Mouse (Mus musculus) midbrain, embryonic 16.5 days (tissue): ENCODE measurements around the gene Lamp1. TPM values are rescaled to one million over a fixed set of nuclear protein-coding genes. Genes with fewer than 3 reads are reported as not detected.

Experiments used
- ATAC-seq: fragments of 200-750 bp; cut with Nextera tagmentation; 2 replicates; pipeline ENCODE4 v1.8.0; 2017; ENCODE audit warnings: moderate TSS enrichment
- H3K27ac ChIP-seq: fragments of 300-500 bp; sonication (generic); 2 replicates; pipeline ENCODE4 v1.5.1; 2014; ENCODE audit warnings: mild to moderate bottlenecking, low read length, mixed read lengths
- H3K27me3 ChIP-seq: fragments of 300-500 bp; sonication (generic); 2 replicates; pipeline ENCODE4 v1.6.1; 2014; ENCODE audit warnings: low read depth, low read length, mixed read lengths; ENCODE audit not compliant: control insufficient read depth, insufficient read depth
- H3K36me3 ChIP-seq: fragments of 300-500 bp; sonication (generic); 2 replicates; pipeline ENCODE4 v1.6.1; 2014; ENCODE audit warnings: mild to moderate bottlenecking, low read length, moderate library complexity, mixed read lengths; ENCODE audit not compliant: control insufficient read depth, insufficient read depth
- H3K4me1 ChIP-seq: fragments of 300-500 bp; sonication (generic); 2 replicates; pipeline ENCODE4 v1.6.1; 2014; ENCODE audit warnings: mild to moderate bottlenecking, low read length, mixed read lengths; ENCODE audit not compliant: control insufficient read depth, insufficient read depth
- H3K4me2 ChIP-seq: fragments of 300-500 bp; sonication (generic); 2 replicates; pipeline ENCODE4 v1.6.1; 2014; ENCODE audit warnings: mild to moderate bottlenecking, low read length, mixed read lengths
- H3K4me3 ChIP-seq: fragments of 300-500 bp; sonication (generic); 2 replicates; pipeline ENCODE4 v1.5.1; 2014; ENCODE audit warnings: low read depth, mild to moderate bottlenecking, low read length, moderate library complexity, mixed read lengths
- H3K9ac ChIP-seq: fragments of 300-500 bp; sonication (generic); 2 replicates; pipeline ENCODE4 v1.6.1; 2014; ENCODE audit warnings: low read depth, low read length, mixed read lengths
- H3K9me3 ChIP-seq: fragments of 300-500 bp; sonication (generic); replicated peaks from 2 replicates; pipeline ENCODE4 v1.6.1; 2014; ENCODE audit warnings: mild to moderate bottlenecking, low read length, mixed read lengths; ENCODE audit not compliant: control insufficient read depth, poor library complexity, severe bottlenecking
- WGBS: fragments of 180-500 bp; shearing (Covaris S2); extraction: QIAGEN DNeasy Blood & Tissue Kit; methylation state at CpG from one replicate; pipeline ENCODE4 v1.1.7; 2014; 5-methylcytosine and 5-hydroxymethylcytosine counted together
- polyA plus RNA-seq: library from polyadenylated mRNA; unstranded; fragments of >200 nt; fragmentation: Nextera tagmentation; extraction: Ambion mirVana; gene quantifications from 2 replicates; pipeline ENCODE4 v1.2.1, GENCODE M21; 2015

Lamp1 gene
- polyA plus RNA-seq, 1 experiment from 2014 or later: 294 TPM

DNA sequence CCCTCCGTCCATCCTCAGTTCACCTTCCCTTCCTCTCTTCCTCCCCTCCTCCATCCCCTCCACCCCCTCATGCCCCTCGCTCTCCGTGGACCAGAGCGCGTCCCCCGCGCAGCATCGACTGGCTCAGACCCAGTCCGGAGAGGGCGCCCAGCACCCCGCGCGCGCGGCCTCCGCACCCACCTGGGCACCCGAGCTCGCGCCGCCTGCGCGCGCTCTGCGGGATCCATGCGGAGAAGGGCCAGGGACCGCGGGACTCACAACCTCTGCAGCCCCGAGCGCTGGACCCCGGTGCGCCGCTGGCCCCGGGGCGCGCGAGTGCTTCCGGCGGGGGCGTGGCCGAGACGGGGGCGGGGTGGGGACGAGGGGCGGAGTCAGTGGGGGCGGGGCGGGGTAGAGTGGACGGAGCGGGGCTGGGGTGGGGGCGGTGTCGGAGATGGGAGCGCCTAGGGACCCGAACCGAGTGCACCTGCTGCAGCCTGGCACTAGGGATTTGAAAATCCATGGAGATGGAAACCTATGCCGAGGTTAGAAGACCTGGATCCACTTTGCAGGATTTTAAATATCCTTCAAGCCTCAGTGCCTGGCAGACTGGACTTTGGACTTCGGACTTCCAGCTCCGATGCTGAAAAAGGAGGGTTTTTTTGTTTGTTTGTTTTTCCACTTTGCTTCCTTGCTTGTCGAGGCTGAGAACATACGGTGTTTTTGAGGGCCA lies 41.5 kb downstream of the Lamp1 start, which contains the start of gene Grtp1:
TSS of gene Grtp1 (minus strand) at position 320 of the 712 bp plus-strand sequence.
- Histone ChIP-seq H3K27me3 (peaks cover 18% of the 10 kb centered on the region), H3K4me3 (peak within 1 kb of the TSS; percentile 91), H3K9ac (peak within 1 kb of the TSS; percentile 82), H3K9me3 (no peaks in the 10 kb centered on the region), H3K27ac (no peak within 1 kb of the TSS), H3K4me2 (peak within 1 kb of the TSS; percentile 93), H3K36me3 (no peaks in the 10 kb centered on the region), H3K4me1 (peaks cover 13% of the 10 kb centered on the region)
- ATAC-seq: peak; percentile 71
- under 1% methylated on average over 47 of the region's 58 CpGs for WGBS

DNA sequence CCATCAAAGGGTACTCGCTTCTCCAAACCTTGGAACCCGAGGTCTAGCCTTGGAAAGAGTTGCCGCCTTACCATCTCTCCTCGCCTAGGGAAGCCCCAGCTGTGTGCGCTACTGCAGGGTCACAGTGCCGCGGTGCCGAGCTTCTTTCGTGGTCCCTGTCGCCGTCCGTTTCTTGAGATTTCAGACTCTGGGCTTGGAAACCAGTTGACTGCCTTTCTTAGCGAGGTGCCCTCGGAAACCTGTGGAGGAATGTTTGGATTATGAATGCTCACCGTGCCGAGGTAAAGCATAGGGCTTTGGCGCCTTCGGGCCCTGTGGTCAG lies 42.0 kb downstream of the Lamp1 start:
- H3K4me1 ChIP-seq: peaks cover 13% of the 10 kb centered on the region
- peak overlapping the region; percentile 82 for H3K9ac ChIP-seq
- H3K27me3 ChIP-seq: peaks cover 18% of the 10 kb centered on the region
- under 1% methylated on average over 18 of the region's 18 CpGs for WGBS
- H3K27ac ChIP-seq: no peak overlapping the region
- peak overlapping the region; percentile 91 for H3K4me3 ChIP-seq
- peak overlapping the region; percentile 93 for H3K4me2 ChIP-seq
- no peak for ATAC-seq
- no peaks in the 10 kb centered on the region for H3K9me3 ChIP-seq
- H3K36me3 ChIP-seq: no peaks in the 10 kb centered on the region

DNA sequence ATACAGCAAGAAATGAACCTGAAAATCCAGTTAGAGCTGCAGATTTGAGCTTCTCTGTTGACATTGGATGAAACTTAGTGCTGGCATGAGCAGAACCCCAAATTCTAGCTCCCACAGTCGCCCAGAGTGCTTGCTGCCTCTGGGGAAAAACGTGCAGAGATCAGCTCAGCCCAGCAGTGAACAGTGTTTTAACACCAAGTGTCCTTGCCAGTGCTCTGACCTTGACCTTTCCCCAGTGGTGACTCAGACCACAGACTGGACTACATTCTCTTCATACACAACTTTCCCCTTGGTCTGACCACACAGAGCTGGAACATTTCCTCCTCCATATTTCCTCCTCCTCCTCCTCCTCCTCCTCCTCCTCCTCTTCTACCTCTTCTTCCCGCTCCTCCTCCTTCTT lies 43.1 kb downstream of the Lamp1 start:
- no peak overlapping the region for H3K4me2 ChIP-seq
- H3K27me3 ChIP-seq: peaks cover 18% of the 10 kb centered on the region
- no peak overlapping the region for H3K9ac ChIP-seq
- H3K9me3 ChIP-seq: no peaks in the 10 kb centered on the region
- H3K4me1 ChIP-seq: peaks cover 13% of the 10 kb centered on the region
- no peak overlapping the region for H3K27ac ChIP-seq
- no peaks in the 10 kb centered on the region for H3K36me3 ChIP-seq
- no peak overlapping the region for H3K4me3 ChIP-seq
- ATAC-seq: no peak
- WGBS: 57% methylated on average over 3 of the region's 3 CpGs

DNA sequence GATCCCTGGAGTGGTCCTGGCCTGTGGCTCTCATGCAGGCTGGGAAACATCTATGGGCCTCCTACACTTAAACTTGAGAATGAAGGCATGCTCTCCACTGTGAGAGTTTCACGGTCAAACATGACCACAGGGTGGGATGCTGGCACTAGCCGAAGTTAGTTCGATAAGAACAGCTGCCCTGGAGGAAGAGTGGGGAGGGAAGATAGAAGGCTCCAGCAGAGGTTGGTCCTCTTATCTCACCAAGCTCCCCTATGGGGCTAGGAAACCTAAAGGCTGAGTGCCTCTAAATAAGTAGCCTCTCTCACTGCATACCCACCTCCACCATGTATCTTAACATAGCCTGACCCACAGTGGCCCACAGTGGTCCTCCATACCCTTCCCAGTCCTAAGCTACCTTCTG lies 43.8 kb downstream of the Lamp1 start:
- Histone ChIP-seq H3K4me3 (no peak overlapping the region), H3K9me3 (no peaks in the 10 kb centered on the region), H3K27me3 (peaks cover 18% of the 10 kb centered on the region), H3K4me1 (peaks cover 13% of the 10 kb centered on the region), H3K36me3 (no peaks in the 10 kb centered on the region), H3K9ac (no peak overlapping the region), H3K4me2 (no peak overlapping the region), H3K27ac (no peak overlapping the region)
- no peak for ATAC-seq
- 85% methylated on average over 3 of the region's 3 CpGs for WGBS

DNA sequence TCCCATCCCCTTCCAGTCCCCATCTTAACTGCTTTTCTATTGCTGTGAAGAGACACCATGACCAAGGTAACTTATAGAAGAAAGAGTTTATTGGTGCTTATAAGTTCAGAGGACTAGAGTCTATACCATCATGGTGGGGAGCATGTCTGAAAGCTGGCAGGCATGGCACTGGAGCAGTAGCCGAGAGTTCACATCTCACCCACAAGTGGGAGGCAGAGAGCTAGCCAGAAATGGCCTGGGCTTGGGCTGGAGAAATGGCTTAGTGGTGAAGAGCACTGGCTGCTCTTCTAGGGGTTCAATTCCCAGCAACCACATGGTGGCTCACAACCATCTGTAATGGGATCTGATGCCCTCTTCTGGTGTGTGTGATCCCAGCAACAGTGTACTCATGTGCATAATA lies 44.5 kb downstream of the Lamp1 start:
- Histone ChIP-seq H3K36me3 (no peaks in the 10 kb centered on the region), H3K9ac (no peak overlapping the region), H3K27ac (no peak overlapping the region), H3K4me3 (no peak overlapping the region), H3K27me3 (peaks cover 18% of the 10 kb centered on the region), H3K4me1 (peaks cover 13% of the 10 kb centered on the region), H3K9me3 (no peaks in the 10 kb centered on the region), H3K4me2 (no peak overlapping the region)
- 65% methylated on average over 1 of the region's 1 CpGs for WGBS
- ATAC-seq: no peak

DNA sequence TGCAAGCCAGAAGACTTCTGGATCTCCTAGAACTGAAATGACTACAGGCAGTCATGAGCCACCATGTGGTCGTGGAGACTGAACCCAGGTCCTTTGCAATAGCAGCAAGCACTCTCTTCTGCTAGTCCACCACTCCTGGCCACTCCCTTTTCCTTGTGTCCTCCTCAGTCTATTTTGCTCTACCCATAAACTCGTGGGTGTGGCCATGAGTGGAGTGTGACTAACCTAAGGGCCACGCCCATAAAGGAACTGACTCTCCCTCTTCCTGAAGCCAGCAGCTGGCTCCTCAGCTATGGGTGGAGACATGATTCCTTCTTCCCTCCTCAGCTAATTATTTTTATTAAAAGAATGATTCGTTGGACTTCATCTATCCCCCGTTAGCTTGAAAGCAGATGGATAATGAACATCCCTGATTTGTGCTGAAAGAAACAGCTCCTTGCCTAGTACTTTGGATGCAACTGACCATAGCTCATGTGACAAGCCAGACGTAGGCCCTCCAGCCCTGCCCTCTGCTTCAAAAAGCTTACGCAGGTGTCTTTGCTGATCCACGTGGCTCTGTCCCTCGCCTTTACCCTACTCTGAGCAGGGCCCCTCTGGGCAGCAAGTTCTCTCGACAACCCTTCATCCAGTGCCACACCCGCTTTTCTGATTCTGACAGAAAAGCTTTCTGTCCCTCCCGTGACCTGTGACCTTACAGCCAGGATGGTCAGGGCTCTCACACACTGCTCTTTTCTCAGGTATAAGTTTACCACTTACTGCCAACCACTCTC lies 45.6 kb downstream of the Lamp1 start:
- peaks cover 18% of the 10 kb centered on the region for H3K27me3 ChIP-seq
- H3K9me3 ChIP-seq: no peaks in the 10 kb centered on the region
- no peak overlapping the region for H3K27ac ChIP-seq
- WGBS: 75% methylated on average over 12 of the region's 12 CpGs
- no peak overlapping the region for H3K4me3 ChIP-seq
- H3K4me2 ChIP-seq: no peak overlapping the region
- H3K9ac ChIP-seq: no peak overlapping the region
- peaks cover 12% of the 10 kb centered on the region for H3K4me1 ChIP-seq
- ATAC-seq: no peak
- H3K36me3 ChIP-seq: no peaks in the 10 kb centered on the region

DNA sequence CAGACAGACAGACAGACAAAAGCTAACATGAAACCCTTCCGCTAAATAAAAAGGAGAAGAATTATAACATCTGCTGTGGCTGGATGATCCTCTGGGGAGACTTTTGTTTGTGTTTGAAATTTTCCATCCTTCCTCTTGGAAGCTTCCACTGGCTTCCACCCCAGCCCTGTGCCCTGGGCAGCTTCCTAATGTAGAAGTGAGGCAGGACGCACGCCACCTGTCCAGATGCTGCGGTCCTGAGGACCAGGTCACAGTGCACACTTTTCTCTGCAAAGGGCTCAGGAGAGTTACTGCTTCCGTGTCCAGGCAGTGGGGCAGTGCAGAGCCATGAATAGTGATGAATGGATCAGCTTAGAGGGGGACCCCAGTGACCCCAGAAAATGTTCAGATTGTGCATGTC lies 46.4 kb downstream of the Lamp1 start:
- Histone ChIP-seq H3K4me1 (peaks cover 7% of the 10 kb centered on the region), H3K9me3 (no peaks in the 10 kb centered on the region), H3K9ac (no peak overlapping the region), H3K4me3 (no peak overlapping the region), H3K4me2 (no peak overlapping the region), H3K27ac (no peak overlapping the region), H3K36me3 (no peaks in the 10 kb centered on the region), H3K27me3 (peaks cover 18% of the 10 kb centered on the region)
- no peak for ATAC-seq
- WGBS: 85% methylated on average over 5 of the region's 5 CpGs

DNA sequence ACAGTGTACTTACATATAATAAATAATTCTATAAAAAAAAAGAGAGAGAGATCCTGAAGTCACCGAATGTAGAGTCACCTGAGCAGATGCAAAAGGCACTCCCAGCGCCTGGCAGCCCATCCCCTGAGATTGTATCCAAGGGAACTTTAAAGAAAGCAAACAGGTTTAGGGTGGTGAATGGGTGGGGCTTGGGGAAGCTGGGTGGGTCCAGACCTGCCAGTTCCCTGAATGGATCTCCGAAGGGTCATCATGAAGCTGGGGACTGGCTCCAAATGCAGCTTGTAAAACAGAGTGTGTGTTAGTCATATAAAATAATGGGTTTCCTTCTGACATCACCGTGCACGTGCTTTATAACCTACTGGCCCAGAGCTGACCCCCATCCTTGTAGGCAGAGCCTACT lies 47.3 kb downstream of the Lamp1 start:
- Histone ChIP-seq H3K4me1 (peaks cover under 1% of the 10 kb centered on the region; the same call in 1 of the 2 replicates), H3K4me3 (no peak overlapping the region), H3K9me3 (no peaks in the 10 kb centered on the region), H3K27me3 (peaks cover 16% of the 10 kb centered on the region), H3K4me2 (no peak overlapping the region), H3K9ac (no peak overlapping the region), H3K27ac (no peak overlapping the region), H3K36me3 (no peaks in the 10 kb centered on the region)
- ATAC-seq: no peak
- WGBS: 43% methylated on average over 5 of the region's 5 CpGs

DNA sequence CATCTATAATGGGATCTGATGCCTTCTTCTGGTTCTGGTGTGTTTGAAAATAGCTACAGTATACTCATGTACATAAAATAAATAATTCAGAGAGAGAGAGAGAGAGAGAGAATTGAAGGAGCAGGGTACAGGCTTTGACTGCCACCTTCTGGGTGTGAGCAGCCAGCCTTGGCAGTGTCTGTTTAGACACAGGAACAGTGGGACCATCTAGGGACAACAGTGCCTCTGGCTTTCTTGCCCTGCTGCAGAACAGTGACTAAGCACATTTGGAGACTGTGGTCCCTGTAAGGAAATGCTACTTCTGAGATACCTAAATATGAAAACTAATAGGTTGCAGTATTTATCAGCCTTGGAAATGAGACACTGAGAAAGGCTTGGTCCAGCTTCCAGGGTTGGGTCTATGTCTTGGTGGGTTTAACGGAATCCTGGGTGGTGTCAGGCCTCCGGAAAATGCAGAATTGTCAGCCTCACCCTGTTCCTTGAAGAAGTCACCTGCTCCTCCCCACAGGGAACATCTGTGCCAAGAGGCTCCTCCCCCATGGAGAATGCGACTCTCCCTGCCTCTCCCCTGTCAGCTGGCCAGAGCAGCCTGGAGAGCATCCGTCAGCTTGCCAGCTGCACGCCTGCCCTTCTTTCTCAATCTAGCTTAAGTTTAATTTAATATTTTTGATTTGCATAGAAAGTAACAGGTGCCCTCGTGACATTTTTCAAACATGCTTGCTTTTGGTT lies 49.8 kb downstream of the Lamp1 start:
- Histone ChIP-seq H3K27ac (no peak overlapping the region), H3K36me3 (no peaks in the 10 kb centered on the region), H3K4me2 (no peak overlapping the region), H3K4me3 (no peak overlapping the region), H3K9ac (no peak overlapping the region), H3K27me3 (no peaks in the 10 kb centered on the region), H3K9me3 (no peaks in the 10 kb centered on the region), H3K4me1 (peaks cover 4% of the 10 kb centered on the region; the same call in 1 of the 2 replicates)
- WGBS: 47% methylated on average over 6 of the region's 6 CpGs
- ATAC-seq: no peak
